Mouse (Mus musculus) cerebellum, adult 2 months (tissue): ENCODE measurements around the gene Ccdc3. TPM values are rescaled to one million over a fixed set of nuclear protein-coding genes. Genes with fewer than 3 reads are reported as not detected.

Experiments used
- DNase-seq, 2 experiments: peaks; one replicate each; pipeline ENCODE4 v3.0.0; 2021
- H3K27ac ChIP-seq: fragments of 200-500 bp; 2 replicates; pipeline ENCODE4 v1.5.1; 2012; ENCODE audit warnings: low read length, control low read depth, inconsistent platforms; ENCODE audit not compliant: insufficient read depth
- H3K27me3 ChIP-seq: fragments of 200-500 bp; 2 replicates; pipeline ENCODE4 v1.6.1; 2012; ENCODE audit warnings: inconsistent platforms, mild to moderate bottlenecking, low read length, moderate library complexity; ENCODE audit not compliant: control insufficient read depth, insufficient read depth
- H3K4me1 ChIP-seq: fragments of 200-500 bp; 2 replicates; pipeline ENCODE4 v1.6.1; 2011; ENCODE audit warnings: low read length; ENCODE audit not compliant: control insufficient read depth, insufficient read depth
- H3K4me3 ChIP-seq: fragments of 200-500 bp; replicated peaks from 2 replicates; pipeline ENCODE3; 2011; ENCODE audit warnings: mild to moderate bottlenecking, low read depth, low read length, control low read depth; ENCODE audit not compliant: insufficient read depth
- CTCF ChIP-seq: fragments of 200-500 bp; IDR thresholded peaks from 2 replicates; pipeline ENCODE4 v1.5.1; 2011; ENCODE audit warnings: low read depth, mild to moderate bottlenecking, control low read depth, low read length, moderate library complexity, borderline replicate concordance; ENCODE audit not compliant: insufficient read depth
- POLR2A ChIP-seq: fragments of 200-500 bp; IDR thresholded peaks from 2 replicates; pipeline ENCODE4 v1.6.1; 2011; ENCODE audit warnings: low read length, control low read depth, borderline replicate concordance; ENCODE audit not compliant: insufficient read depth
- WGBS: fragments of 180-500 bp; shearing (Covaris S2); methylation state at CpG from one replicate; pipeline ENCODE4 v1.1.7; 2018; 5-methylcytosine and 5-hydroxymethylcytosine counted together
- polyA plus RNA-seq: library from polyadenylated mRNA; depleted of rRNA; stranded (reverse); fragments of >200 nt; gene quantifications from 2 replicates; pipeline ENCODE4 v1.2.3, GENCODE M21; 2012

Ccdc3 gene
- polyA plus RNA-seq, 1 experiment: 4.4 TPM

DNA sequence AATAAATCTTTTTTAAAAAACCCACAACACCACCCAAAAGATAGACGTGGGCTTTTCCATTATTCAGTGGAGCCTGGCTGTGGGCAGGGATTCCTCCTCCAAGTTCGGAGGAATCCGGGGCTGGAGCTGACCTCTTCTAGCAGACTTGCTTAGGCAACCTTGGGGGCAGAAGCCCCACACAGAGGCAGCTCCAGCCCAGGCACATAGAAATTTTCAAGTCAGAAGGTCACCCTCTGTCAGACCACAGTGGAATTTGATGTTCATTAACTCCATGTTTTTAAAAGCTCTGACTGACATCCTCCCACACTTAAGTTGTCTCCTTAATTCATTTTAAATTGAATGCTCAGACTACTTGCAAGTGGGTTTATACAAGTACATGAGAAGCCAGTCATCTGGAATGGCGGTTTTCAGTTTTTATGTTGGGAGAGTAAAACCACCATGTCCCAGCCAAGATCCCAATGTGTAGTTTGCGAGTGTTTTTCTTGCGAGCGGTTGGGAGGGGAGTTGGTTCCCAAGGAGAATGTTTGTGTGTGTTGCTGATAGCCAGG, 63.3 kb downstream of the Ccdc3 start:
- Histone ChIP-seq H3K4me3 (no peak overlapping the region), H3K4me1 (peaks cover 4% of the 10 kb centered on the region; the same call in 1 of the 2 replicates), H3K27me3 (no peaks in the 10 kb centered on the region), H3K27ac (no peak overlapping the region)
- 72% methylated on average over 7 of the region's 7 CpGs for WGBS
- TF ChIP-seq POLR2A: no peak
- TF ChIP-seq CTCF: no peak
- DNase-seq: no peak

GRCm38 (mm10) chr2:5203146-5203545, 65.6 kb downstream of the Ccdc3 start:
- H3K4me3 ChIP-seq: no peak overlapping the region
- DNase-seq: no peak
- H3K27me3 ChIP-seq: no peaks in the 10 kb centered on the region
- H3K4me1 ChIP-seq: peaks cover 4% of the 10 kb centered on the region; the same call in 1 of the 2 replicates
- no peak for TF ChIP-seq CTCF
- no peak for TF ChIP-seq POLR2A
- 90% methylated on average over 1 of the region's 1 CpGs for WGBS
- no peak overlapping the region for H3K27ac ChIP-seq

- TF ChIP-seq CTCF (no peak), POLR2A (no peak)
- Histone ChIP-seq H3K27me3 (no peaks in the 10 kb centered on the region), H3K27ac (no peak overlapping the region), H3K4me1 (peaks cover 1% of the 10 kb centered on the region; the same call in 1 of the 2 replicates), H3K4me3 (no peak overlapping the region)
- WGBS: 83% methylated on average over 1 of the region's 1 CpGs
- DNase-seq: no peak
Measured at GRCm38 (mm10) chr2:5204941-5205340, 67.4 kb downstream of the Ccdc3 start.

DNA sequence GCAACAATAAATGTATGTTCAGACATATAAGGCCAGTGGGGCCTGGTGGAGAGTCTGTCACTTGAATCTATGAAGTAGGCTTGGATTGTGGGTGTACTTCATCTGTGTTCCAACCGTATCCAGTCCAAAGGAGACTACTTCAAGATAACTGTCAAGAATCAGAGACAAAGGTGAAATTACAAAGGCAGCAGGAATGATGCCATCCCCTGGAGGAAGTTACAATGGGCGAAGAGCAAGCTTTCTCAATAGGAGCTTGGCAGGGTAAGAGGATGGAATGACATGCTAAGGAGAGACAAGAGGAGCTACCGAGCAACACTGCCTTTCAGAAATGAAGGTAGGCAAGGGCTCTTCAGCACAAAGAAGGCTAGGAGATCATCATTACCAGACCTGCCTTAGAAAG, 69.1 kb downstream of the Ccdc3 start:
- H3K4me3 ChIP-seq: no peak overlapping the region
- WGBS: 70% methylated on average over 3 of the region's 3 CpGs
- no peak for DNase-seq
- H3K27ac ChIP-seq: no peak overlapping the region
- no peak for TF ChIP-seq POLR2A
- TF ChIP-seq CTCF: no peak
- H3K27me3 ChIP-seq: no peaks in the 10 kb centered on the region
- no peaks in the 10 kb centered on the region for H3K4me1 ChIP-seq

DNA sequence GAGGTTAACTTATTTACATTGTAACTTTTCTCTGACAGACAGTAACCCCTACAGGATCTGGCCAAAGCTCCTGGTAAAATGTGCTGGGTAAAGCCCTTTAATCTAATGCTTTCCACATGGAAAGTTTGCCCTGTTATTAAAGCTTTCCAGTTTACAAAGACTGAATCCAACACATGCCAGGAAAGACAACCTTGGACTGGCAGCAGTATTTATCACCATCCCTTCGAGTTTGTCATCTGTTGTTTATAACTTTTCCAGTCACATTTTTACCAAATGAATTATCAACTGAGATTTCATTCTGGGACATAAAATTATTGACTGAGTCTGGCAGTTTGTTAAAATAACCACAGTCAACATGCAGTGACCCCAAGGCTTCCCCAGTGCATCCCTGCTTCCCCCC, 77.0 kb downstream of the Ccdc3 start:
- Histone ChIP-seq H3K4me3 (no peak overlapping the region), H3K27me3 (no peaks in the 10 kb centered on the region), H3K4me1 (no peaks in the 10 kb centered on the region), H3K27ac (no peak overlapping the region)
- no peak for TF ChIP-seq CTCF
- TF ChIP-seq POLR2A: no peak
- 51% methylated on average over 1 of the region's 1 CpGs for WGBS
- DNase-seq: no peak

- DNase-seq: no peak
- TF ChIP-seq POLR2A: no peak
- TF ChIP-seq CTCF: no peak
- Histone ChIP-seq H3K27ac (no peak overlapping the region), H3K4me3 (no peak overlapping the region), H3K4me1 (no peaks in the 10 kb centered on the region), H3K27me3 (no peaks in the 10 kb centered on the region)
- 79% methylated on average over 9 of the region's 9 CpGs for WGBS
Measured at GRCm38 (mm10) chr2:5215252-5215815, 77.8 kb downstream of the Ccdc3 start.

DNA sequence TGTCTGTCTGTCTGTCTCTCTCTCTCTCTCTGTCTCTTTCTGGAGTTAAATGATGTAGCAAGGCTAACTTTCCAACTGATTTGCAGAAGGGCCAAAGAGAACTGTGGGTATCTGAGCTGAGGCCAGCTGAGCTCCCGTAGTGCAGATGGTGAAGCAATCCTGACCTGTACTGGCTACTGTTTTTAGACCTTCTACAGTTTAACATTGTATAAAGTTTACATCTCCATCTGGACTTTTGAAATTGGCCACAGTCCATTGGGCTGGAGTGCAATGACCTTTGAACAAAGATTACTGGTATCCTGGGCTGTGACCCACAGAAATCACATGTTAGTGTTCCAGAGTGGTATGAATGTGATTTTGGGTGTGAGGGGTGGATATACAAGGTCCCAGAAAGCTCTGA, 81.6 kb downstream of the Ccdc3 start:
- Histone ChIP-seq H3K4me3 (no peak overlapping the region), H3K27me3 (no peaks in the 10 kb centered on the region), H3K27ac (no peak overlapping the region), H3K4me1 (no peaks in the 10 kb centered on the region)
- WGBS: 50% methylated on average over 1 of the region's 1 CpGs
- TF ChIP-seq CTCF (no peak), POLR2A (no peak)
- no peak for DNase-seq

GRCm38 (mm10) chr2:5219847-5220375, 82.3 kb downstream of the Ccdc3 start:
- no peak for DNase-seq
- H3K27ac ChIP-seq: no peak overlapping the region
- no peaks in the 10 kb centered on the region for H3K4me1 ChIP-seq
- 94% methylated on average over 1 of the region's 1 CpGs for WGBS
- TF ChIP-seq POLR2A (no peak), CTCF (no peak)
- H3K27me3 ChIP-seq: no peaks in the 10 kb centered on the region
- H3K4me3 ChIP-seq: no peak overlapping the region
